Mouse (Mus musculus): Measurements from ENCODE around the gene 4930595D18Rik. TPM values are rescaled to one million over a fixed set of nuclear protein-coding genes. Genes with fewer than 3 reads are reported as not detected.
A peak's percentile ranks its signal among the peaks of the same experiment; 100 is the strongest.

4930595D18Rik gene
- polyA plus RNA-seq, 1 experiment from 2014 or later: not detected

GRCm38 (mm10) chr12:111162312-111163061, 21.8 kb downstream of the 4930595D18Rik start:
- H3K4me1 ChIP-seq (ENCODE audit: control insufficient read depth, insufficient read depth, low read length): peaks cover 32% of the 10 kb centered on the region
- no peaks in the 10 kb centered on the region for H3K27me3 ChIP-seq (ENCODE audit: control insufficient read depth, insufficient read depth, low read depth, low read length)
- 4% methylated on average over 16 of the region's 16 CpGs for WGBS
- H3K9ac ChIP-seq (ENCODE audit: low read depth, low read length): peak overlapping the region; percentile 61
- H3K27ac ChIP-seq (ENCODE audit: low read length): peak overlapping the region; percentile 85
- H3K4me3 ChIP-seq (ENCODE audit: low read depth, low read length): peak overlapping the region; percentile 21
- peak; percentile 66 for ATAC-seq
- H3K36me3 ChIP-seq (ENCODE audit: control insufficient read depth, insufficient read depth, low read length): no peaks in the 10 kb centered on the region
- H3K4me2 ChIP-seq (ENCODE audit: low read length): peak overlapping the region; percentile 44
- no peaks in the 10 kb centered on the region for H3K9me3 ChIP-seq (replicated peaks; ENCODE audit: control insufficient read depth, low read length, poor library complexity, severe bottlenecking)

- no peak for ATAC-seq
Observed at GRCm38 (mm10) chr12:111161943-111162311, 22.4 kb downstream of the 4930595D18Rik start.

GRCm38 (mm10) chr12:111160871-111161270, 23.4 kb downstream of the 4930595D18Rik start:
- peak overlapping the region; percentile 85; the same call in 1 of the 2 replicates for H3K27ac ChIP-seq (ENCODE audit: low read length)
- no peak overlapping the region for H3K4me2 ChIP-seq (ENCODE audit: low read length)
- WGBS: 95% methylated on average over 10 of the region's 10 CpGs
- H3K4me1 ChIP-seq (ENCODE audit: control insufficient read depth, insufficient read depth, low read length): peaks cover 32% of the 10 kb centered on the region
- H3K27me3 ChIP-seq (ENCODE audit: control insufficient read depth, insufficient read depth, low read depth, low read length): no peaks in the 10 kb centered on the region
- H3K9me3 ChIP-seq (replicated peaks; ENCODE audit: control insufficient read depth, low read length, poor library complexity, severe bottlenecking): no peaks in the 10 kb centered on the region
- no peaks in the 10 kb centered on the region for H3K36me3 ChIP-seq (ENCODE audit: control insufficient read depth, insufficient read depth, low read length)
- H3K4me3 ChIP-seq (ENCODE audit: low read depth, low read length): no peak overlapping the region
- no peak for ATAC-seq
- H3K9ac ChIP-seq (ENCODE audit: low read depth, low read length): no peak overlapping the region

More at GRCm38 (mm10) chr12:111161943-111162311, 22.4 kb downstream of the 4930595D18Rik start:
- no peaks in the 10 kb centered on the region for H3K9me3 ChIP-seq (replicated peaks; ENCODE audit: control insufficient read depth, low read length, poor library complexity, severe bottlenecking)
- H3K27ac ChIP-seq (ENCODE audit: low read length): peak overlapping the region; percentile 85
- peaks cover 32% of the 10 kb centered on the region for H3K4me1 ChIP-seq (ENCODE audit: control insufficient read depth, insufficient read depth, low read length)
- WGBS: 28% methylated on average over 7 of the region's 7 CpGs
- no peaks in the 10 kb centered on the region for H3K36me3 ChIP-seq (ENCODE audit: control insufficient read depth, insufficient read depth, low read length)
- peak overlapping the region; percentile 21 for H3K4me3 ChIP-seq (ENCODE audit: low read depth, low read length)
- H3K4me2 ChIP-seq (ENCODE audit: low read length): peak overlapping the region; percentile 44
- peak overlapping the region; percentile 61 for H3K9ac ChIP-seq (ENCODE audit: low read depth, low read length)
- H3K27me3 ChIP-seq (ENCODE audit: control insufficient read depth, insufficient read depth, low read depth, low read length): no peaks in the 10 kb centered on the region

GRCm38 (mm10) chr12:111159659-111160428, 24.4 kb downstream of the 4930595D18Rik start:
- no peaks in the 10 kb centered on the region for H3K27me3 ChIP-seq (ENCODE audit: control insufficient read depth, insufficient read depth, low read depth, low read length)
- no peak overlapping the region for H3K27ac ChIP-seq (ENCODE audit: low read length)
- 68% methylated on average over 12 of the region's 12 CpGs for WGBS
- no peaks in the 10 kb centered on the region for H3K36me3 ChIP-seq (ENCODE audit: control insufficient read depth, insufficient read depth, low read length)
- no peak for ATAC-seq
- peaks cover 28% of the 10 kb centered on the region for H3K4me1 ChIP-seq (ENCODE audit: control insufficient read depth, insufficient read depth, low read length)
- H3K9me3 ChIP-seq (replicated peaks; ENCODE audit: control insufficient read depth, low read length, poor library complexity, severe bottlenecking): no peaks in the 10 kb centered on the region
- H3K4me3 ChIP-seq (ENCODE audit: low read depth, low read length): no peak overlapping the region
- no peak overlapping the region for H3K9ac ChIP-seq (ENCODE audit: low read depth, low read length)
- H3K4me2 ChIP-seq (ENCODE audit: low read length): no peak overlapping the region

- H3K27me3 ChIP-seq (ENCODE audit: control insufficient read depth, insufficient read depth, low read depth, low read length): no peaks in the 10 kb centered on the region
- no peaks in the 10 kb centered on the region for H3K9me3 ChIP-seq (replicated peaks; ENCODE audit: control insufficient read depth, low read length, poor library complexity, severe bottlenecking)
- no peak overlapping the region for H3K27ac ChIP-seq (ENCODE audit: low read length)
- no peak overlapping the region for H3K9ac ChIP-seq (ENCODE audit: low read depth, low read length)
- no peak overlapping the region for H3K4me3 ChIP-seq (ENCODE audit: low read depth, low read length)
- H3K4me2 ChIP-seq (ENCODE audit: low read length): no peak overlapping the region
- WGBS: 94% methylated on average over 1 of the region's 1 CpGs
- no peak for ATAC-seq
- H3K36me3 ChIP-seq (ENCODE audit: control insufficient read depth, insufficient read depth, low read length): no peaks in the 10 kb centered on the region
- H3K4me1 ChIP-seq (ENCODE audit: control insufficient read depth, insufficient read depth, low read length): peaks cover 2% of the 10 kb centered on the region; the same call in 1 of the 2 replicates
Observed at GRCm38 (mm10) chr12:111155756-111156155, 28.5 kb downstream of the 4930595D18Rik start.

- no peaks in the 10 kb centered on the region for H3K4me1 ChIP-seq (ENCODE audit: control insufficient read depth, insufficient read depth, low read length)
- H3K27me3 ChIP-seq (ENCODE audit: control insufficient read depth, insufficient read depth, low read depth, low read length): no peaks in the 10 kb centered on the region
- no peak overlapping the region for H3K4me2 ChIP-seq (ENCODE audit: low read length)
- H3K27ac ChIP-seq (ENCODE audit: low read length): no peak overlapping the region
- H3K9ac ChIP-seq (ENCODE audit: low read depth, low read length): no peak overlapping the region
- H3K36me3 ChIP-seq (ENCODE audit: control insufficient read depth, insufficient read depth, low read length): no peaks in the 10 kb centered on the region
- no peaks in the 10 kb centered on the region for H3K9me3 ChIP-seq (replicated peaks; ENCODE audit: control insufficient read depth, low read length, poor library complexity, severe bottlenecking)
- ATAC-seq: no peak
- no peak overlapping the region for H3K4me3 ChIP-seq (ENCODE audit: low read depth, low read length)
- whole genome bisulfite sequencing: 88% methylated on average over 6 of the region's 6 CpGs
Observed at GRCm38 (mm10) chr12:111154641-111155040, 29.6 kb downstream of the 4930595D18Rik start.

- H3K4me2 ChIP-seq (ENCODE audit: low read length): no peak overlapping the region
- no peaks in the 10 kb centered on the region for H3K36me3 ChIP-seq (ENCODE audit: control insufficient read depth, insufficient read depth, low read length)
Observed at GRCm38 (mm10) chr12:111153946-111154345, 30.3 kb downstream of the 4930595D18Rik start.

GRCm38 (mm10) chr12:111152981-111153710, 31.1 kb downstream of the 4930595D18Rik start:
- no peak overlapping the region for H3K27ac ChIP-seq (ENCODE audit: low read length)
- no peaks in the 10 kb centered on the region for H3K9me3 ChIP-seq (replicated peaks; ENCODE audit: control insufficient read depth, low read length, poor library complexity, severe bottlenecking)
- no peak overlapping the region for H3K4me2 ChIP-seq (ENCODE audit: low read length)
- no peak for ATAC-seq
- no peak overlapping the region for H3K4me3 ChIP-seq (ENCODE audit: low read depth, low read length)
- H3K27me3 ChIP-seq (ENCODE audit: control insufficient read depth, insufficient read depth, low read depth, low read length): no peaks in the 10 kb centered on the region
- 66% methylated on average over 7 of the region's 7 CpGs for WGBS
- no peaks in the 10 kb centered on the region for H3K36me3 ChIP-seq (ENCODE audit: control insufficient read depth, insufficient read depth, low read length)
- no peaks in the 10 kb centered on the region for H3K4me1 ChIP-seq (ENCODE audit: control insufficient read depth, insufficient read depth, low read length)
- H3K9ac ChIP-seq (ENCODE audit: low read depth, low read length): no peak overlapping the region

More at GRCm38 (mm10) chr12:111153946-111154345, 30.3 kb downstream of the 4930595D18Rik start:
- no peaks in the 10 kb centered on the region for H3K4me1 ChIP-seq (ENCODE audit: control insufficient read depth, insufficient read depth, low read length)
- ATAC-seq: no peak
- no peaks in the 10 kb centered on the region for H3K27me3 ChIP-seq (ENCODE audit: control insufficient read depth, insufficient read depth, low read depth, low read length)
- H3K9me3 ChIP-seq (replicated peaks; ENCODE audit: control insufficient read depth, low read length, poor library complexity, severe bottlenecking): no peaks in the 10 kb centered on the region
- no peak overlapping the region for H3K27ac ChIP-seq (ENCODE audit: low read length)
- H3K4me3 ChIP-seq (ENCODE audit: low read depth, low read length): no peak overlapping the region
- 66% methylated on average over 5 of the region's 5 CpGs for WGBS
- no peak overlapping the region for H3K9ac ChIP-seq (ENCODE audit: low read depth, low read length)

Data from midbrain, embryonic 16.5 days (tissue).